Mouse (Mus musculus): ENCODE results near the gene Cplx2. TPM values are rescaled to one million over a fixed set of nuclear protein-coding genes. Genes with fewer than 3 reads are reported as not detected.
A peak's percentile ranks its signal among the peaks of the same experiment; 100 is the strongest.

The Cplx2 gene
- total RNA-seq, 2 experiments from 2014 or later: 963 to 982 TPM

- no peak for DNase-seq (ENCODE audit: low spot score in 2 of 2)
Measured at GRCm38 (mm10) chr13:54401180-54401569, 30.0 kb downstream of the Cplx2 start.

DNA sequence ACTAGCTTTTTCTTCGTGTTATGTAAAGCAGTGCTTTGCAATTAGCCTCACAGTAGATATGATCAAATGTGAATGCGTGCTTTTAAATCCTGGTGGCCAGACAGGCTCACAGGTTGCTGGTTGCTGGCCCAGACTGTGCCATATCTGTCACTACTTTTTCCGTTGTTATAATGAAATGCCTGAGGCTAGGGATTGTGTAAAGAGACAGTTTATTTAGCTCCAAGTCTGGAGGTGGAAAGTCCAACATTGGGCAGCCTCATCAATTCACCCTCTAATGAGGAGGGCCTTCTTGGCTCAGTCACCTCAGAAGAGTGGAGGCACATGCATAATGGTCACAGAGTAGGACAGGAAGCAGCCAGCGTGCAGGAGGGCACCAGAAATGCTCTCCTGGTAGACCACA is 31.2 kb downstream of the Cplx2 start:
- no peak for DNase-seq (ENCODE audit: low spot score in 2 of 2)

- no peak for DNase-seq (ENCODE audit: low spot score in 2 of 2)
Measured at GRCm38 (mm10) chr13:54403224-54404070, 32.3 kb downstream of the Cplx2 start.

- no peak for DNase-seq (ENCODE audit: low spot score in 2 of 2)
Measured at GRCm38 (mm10) chr13:54404205-54404604, 33.1 kb downstream of the Cplx2 start.

GRCm38 (mm10) chr13:54405805-54406204 is 34.7 kb downstream of the Cplx2 start:
- no peak for DNase-seq (ENCODE audit: low spot score in 2 of 2)

DNA sequence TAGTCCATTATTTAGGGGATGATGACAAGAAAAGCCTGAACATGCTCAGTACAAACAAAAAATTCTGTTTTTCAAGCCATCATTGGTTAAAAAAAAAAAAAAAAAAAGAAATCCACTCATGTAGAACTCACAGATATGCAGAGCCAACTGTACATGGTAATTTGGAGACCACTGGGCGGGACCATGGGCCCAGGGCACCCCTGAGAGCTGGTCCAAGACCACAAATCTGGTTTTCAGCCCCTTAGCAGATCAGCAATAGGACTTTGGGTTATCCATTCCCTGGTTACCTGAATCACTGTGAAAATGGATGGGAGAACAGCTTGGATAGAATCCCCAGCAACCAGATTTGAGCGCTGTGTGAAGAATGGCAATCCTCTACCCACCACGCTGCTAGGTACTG is 40.5 kb downstream of the Cplx2 start:
- no peak for DNase-seq (ENCODE audit: low spot score in 2 of 2)

- no peak for DNase-seq (ENCODE audit: low spot score in 2 of 2)
Measured at GRCm38 (mm10) chr13:54412236-54412635, 41.1 kb downstream of the Cplx2 start.

DNA sequence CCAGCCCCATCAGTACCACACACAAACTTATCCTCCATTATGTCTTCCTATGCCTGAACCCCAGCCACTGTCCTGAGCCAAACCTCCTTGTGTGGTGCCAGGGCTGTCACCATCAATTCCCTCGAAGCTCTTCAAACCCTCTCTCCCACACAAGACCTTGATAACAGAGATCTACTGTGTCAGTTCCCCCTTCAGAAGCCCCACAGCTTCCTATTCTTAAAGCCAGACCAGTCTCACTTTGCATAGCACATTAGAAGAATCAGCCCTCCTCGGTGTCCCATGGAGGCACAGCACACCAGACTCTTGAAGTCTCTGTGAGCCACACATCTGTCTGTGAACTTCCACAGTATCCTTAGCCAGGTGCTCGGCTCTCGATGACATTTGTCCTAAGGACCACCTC is 41.6 kb downstream of the Cplx2 start:
- no peak for DNase-seq (ENCODE audit: low spot score in 2 of 2)

DNA sequence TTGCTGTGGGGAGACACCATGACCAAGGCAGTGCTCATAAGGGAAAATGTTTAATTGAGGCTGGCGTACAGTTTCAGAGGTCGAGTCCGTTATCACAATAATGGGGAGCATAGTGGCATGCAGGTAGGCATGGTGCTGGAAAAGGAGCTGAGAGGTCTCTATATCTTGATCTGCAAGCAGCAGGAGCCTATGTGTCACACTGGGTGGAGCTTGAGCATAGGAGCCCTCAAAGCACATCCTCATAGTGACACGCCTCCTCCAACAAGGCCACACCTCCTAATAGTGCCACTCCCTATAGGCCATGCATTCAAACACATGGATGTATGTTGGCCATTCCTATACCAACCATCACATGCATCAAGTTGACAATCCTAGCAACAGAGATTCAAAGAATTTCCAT is 43.9 kb downstream of the Cplx2 start:
- DNase-seq (ENCODE audit: low spot score in 2 of 2): no peak

GRCm38 (mm10) chr13:54418781-54419327 is 47.7 kb downstream of the Cplx2 start:
- DNase-seq (ENCODE audit: low spot score in 2 of 2): peak; percentile 35 to 47

DNA sequence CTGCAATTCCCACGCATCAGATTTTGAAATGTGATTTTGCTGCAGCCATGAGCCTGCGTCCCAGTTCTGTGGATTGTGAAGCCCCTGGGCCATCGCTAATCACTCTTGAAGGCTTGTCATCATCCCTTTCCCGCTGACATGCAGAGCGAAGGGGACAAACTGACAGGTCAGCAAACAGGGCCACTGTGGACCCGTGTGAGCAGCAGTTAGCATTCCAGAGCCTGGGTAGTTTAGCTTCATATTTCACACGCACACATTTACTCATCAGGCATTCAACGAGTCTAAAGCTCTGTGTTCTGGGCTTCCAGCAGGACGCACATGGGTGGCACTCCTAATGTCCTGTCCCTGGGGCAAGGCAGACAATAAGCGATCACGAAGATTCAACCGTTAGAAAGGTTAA is 49.1 kb downstream of the Cplx2 start:
- DNase-seq (ENCODE audit: low spot score in 2 of 2): no peak

DNA sequence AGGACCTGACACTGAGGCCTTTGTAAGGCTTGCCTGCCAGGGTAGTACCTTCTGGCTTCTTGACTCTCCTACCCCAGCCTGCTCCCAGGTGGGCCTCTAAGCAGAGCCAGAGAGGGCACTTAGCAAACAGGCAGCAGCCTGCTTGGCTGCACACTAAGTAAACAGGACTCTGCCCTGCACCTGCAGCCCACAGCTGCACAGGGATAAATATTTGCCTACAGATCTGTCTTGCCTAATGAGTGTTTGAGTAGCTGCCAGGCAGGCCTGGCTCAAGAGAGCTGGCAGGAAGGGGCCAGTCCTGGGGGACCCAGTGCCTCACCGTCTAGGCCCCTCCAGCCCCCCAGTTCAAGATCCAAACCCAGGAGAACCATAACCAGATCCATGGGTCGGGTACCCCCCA is 54.1 kb downstream of the Cplx2 start:
- no peak for DNase-seq (ENCODE audit: low spot score in 2 of 2)

DNA sequence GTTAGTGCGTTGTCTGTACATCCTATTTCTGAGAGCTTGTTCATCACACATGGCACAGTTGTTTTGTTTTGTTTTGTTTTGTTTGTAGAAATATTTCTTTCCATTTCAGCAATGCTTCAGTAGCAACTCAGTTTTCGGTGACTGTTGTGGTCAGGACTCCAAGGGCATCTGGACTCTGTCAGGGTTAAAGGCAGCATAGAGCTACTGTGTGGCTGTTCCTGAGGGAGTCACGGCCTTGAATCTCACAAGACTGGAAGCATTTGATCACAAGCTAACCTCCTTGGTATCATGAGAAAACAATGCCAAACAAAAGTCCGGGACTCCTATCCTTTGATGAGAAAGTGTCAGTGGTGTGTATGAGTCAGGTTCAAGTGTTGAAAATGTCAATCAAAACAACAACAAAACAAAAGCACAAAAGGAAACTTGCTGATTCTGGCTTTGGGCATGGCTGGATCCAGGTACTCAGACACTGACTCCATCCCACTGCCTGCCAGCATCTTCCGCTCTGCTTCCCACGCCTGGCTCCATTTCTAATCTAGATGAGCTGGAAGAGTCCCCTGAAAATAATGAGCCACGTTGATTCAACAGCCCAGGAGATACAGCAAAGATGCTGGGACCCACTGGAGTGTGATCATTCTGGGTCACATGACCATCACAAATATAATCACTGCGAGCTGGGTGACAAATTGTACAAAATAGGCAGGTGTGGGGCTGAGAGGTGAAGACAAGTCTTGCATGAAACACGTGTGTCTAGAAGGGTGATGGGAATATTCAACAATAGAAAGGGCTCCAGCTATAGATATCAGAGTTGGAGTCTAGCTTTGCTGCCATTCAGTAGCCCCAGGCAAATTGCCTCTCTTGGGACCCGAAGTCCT is 55.9 kb downstream of the Cplx2 start:
- DNase-seq (ENCODE audit: low spot score in 2 of 2): no peak

DNA sequence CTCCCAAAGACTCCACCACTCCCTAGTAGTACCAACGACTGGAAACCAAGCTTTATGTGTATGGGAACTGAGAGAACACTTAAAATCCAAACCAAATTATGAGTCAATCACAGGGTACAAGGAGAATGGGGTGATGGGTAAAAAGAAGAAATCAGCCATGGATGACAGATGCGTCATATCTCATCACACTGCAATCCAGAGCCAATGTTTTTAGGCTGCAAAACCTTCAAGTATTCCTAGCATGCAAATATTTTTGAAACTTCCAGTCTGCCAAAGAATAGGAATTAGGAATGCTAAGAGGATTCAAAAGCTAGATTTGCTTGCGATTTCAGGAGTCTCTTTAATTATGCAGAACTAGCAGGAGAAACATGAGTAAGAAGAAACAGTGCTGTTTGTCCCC is 57.6 kb downstream of the Cplx2 start:
- DNase-seq (ENCODE audit: low spot score in 2 of 2): peak in 1 of 2 experiments; percentile 42

DNA sequence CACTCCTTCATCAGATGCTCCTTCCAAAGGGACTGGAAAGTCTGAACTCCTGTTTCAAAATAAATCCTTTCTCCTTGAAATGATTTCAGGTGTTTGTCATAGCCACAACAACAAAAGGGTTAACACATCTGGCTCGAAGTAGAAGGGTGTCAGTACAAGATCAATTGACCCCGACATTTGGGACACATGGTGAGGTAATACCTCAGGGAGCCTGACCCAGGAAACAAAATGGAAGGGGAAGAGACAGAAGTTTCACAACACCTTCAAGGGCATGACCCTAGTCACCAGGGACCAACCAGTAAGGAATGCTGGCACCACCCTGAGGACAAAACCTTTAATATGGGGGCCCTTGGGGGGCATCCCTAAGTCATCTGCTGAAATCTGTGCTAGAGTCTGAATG is 58.9 kb downstream of the Cplx2 start:
- no peak for DNase-seq (ENCODE audit: low spot score in 2 of 2)

GRCm38 (mm10) chr13:54431161-54431560 is 60.0 kb downstream of the Cplx2 start:
- no peak for DNase-seq (ENCODE audit: low spot score in 2 of 2)

Other genes with a start within 250 kb of the Cplx2 start
- gene Hrh2, start 179.2 kb upstream of the Cplx2 start, total RNA-seq (2021): 1 to 10 TPM; 6.9 to 7.8 TPM
- 10 to 100 TPM; 27.9 to 41.2 TPM for gene Thoc3, start 97.5 kb downstream of the Cplx2 start, total RNA-seq (2021)
- 10 to 100 TPM; 15.2 to 16.0 TPM for gene Simc1, start 132.4 kb downstream of the Cplx2 start, total RNA-seq (2021)
- 100 to 1,000 TPM; 145 to 151 TPM for gene 4833439L19Rik, start 194.1 kb downstream of the Cplx2 start, total RNA-seq (2021)
- 10 to 100 TPM; 35.9 to 38.7 TPM for gene Arl10, start 203.7 kb downstream of the Cplx2 start, total RNA-seq (2021)
- gene Nop16, start 218.7 kb downstream of the Cplx2 start, total RNA-seq (2021): 10 to 100 TPM; 25.0 to 26.1 TPM
- gene Higd2a, start 218.9 kb downstream of the Cplx2 start, total RNA-seq (2021): 100 to 1,000 TPM; 170 to 174 TPM
- gene Cltb, start 240.0 kb downstream of the Cplx2 start, total RNA-seq (2021): 100 to 1,000 TPM; 263 to 281 TPM